Mouse (Mus musculus): Measurements from ENCODE around the gene Rhot1. TPM values are rescaled to one million over a fixed set of nuclear protein-coding genes. Genes with fewer than 3 reads are reported as not detected.
"Not testable (repeated sequence)": the region's sequence is repeated elsewhere in the genome, so short reads cannot be mapped to it uniquely, and the experiment has no call there.

Gene Rhot1
- total and polyA plus RNA-seq, 2 experiments from 2014 or later: 50.0 to 57.4 TPM

- no peaks in the 10 kb centered on the region for H3K9me3 ChIP-seq (ENCODE audit: low read length)
- no peak overlapping the region for H3K4me3 ChIP-seq (ENCODE audit: low read length)
- H3K4me2 ChIP-seq (ENCODE audit: low read depth, low read length): no peak overlapping the region
- H3K9ac ChIP-seq (replicated peaks; ENCODE audit: low read length): no peak overlapping the region
- no peaks in the 10 kb centered on the region for H3K27me3 ChIP-seq (ENCODE audit: insufficient read depth, low read length)
- no peak for DNase-seq (ENCODE audit: low spot score)
- WGBS: 47% methylated on average over 5 of the region's 5 CpGs
- 0 out of 2 replicates have a peak, but pooled peaks cover under 1% of the 10 kb centered on the region for H3K4me1 ChIP-seq (ENCODE audit: insufficient read depth, low read length)
- no peak for ATAC-seq
- no peak overlapping the region for H3K27ac ChIP-seq
- no peak for TF ChIP-seq CTCF (IDR thresholded peaks at IDR 0.05; ENCODE audit: low read depth)
- no peaks in the 10 kb centered on the region for H3K36me3 ChIP-seq (ENCODE audit: insufficient read depth, low read length)
Observed at GRCm38 (mm10) chr11:80204941-80205340, 3.9 kb upstream of the Rhot1 start.

GRCm38 (mm10) chr11:80208465-80208859, 357 bp upstream of the Rhot1 start:
- no peak for TF ChIP-seq CTCF (IDR thresholded peaks at IDR 0.05; ENCODE audit: low read depth)
- DNase-seq (ENCODE audit: low spot score) (no peak), ATAC-seq (peak; percentile 46)
- no peaks in the 10 kb centered on the region for H3K36me3 ChIP-seq (ENCODE audit: insufficient read depth, low read length)
- WGBS: 38% methylated on average over 7 of the region's 7 CpGs
- H3K4me1 ChIP-seq (ENCODE audit: insufficient read depth, low read length): peaks cover 4% of the 10 kb centered on the region; the same call in 1 of the 2 replicates
- H3K9me3 ChIP-seq (ENCODE audit: low read length): no peaks in the 10 kb centered on the region
- no peaks in the 10 kb centered on the region for H3K27me3 ChIP-seq (ENCODE audit: insufficient read depth, low read length)
- no peak overlapping the region for H3K9ac ChIP-seq (replicated peaks; ENCODE audit: low read length)
- no peak overlapping the region for H3K4me3 ChIP-seq (ENCODE audit: low read length)
- H3K27ac ChIP-seq: no peak overlapping the region
- 0 out of 2 replicates have a peak overlapping the region, but pooled peaks have one; percentile 0 for H3K4me2 ChIP-seq (ENCODE audit: low read depth, low read length)

GRCm38 (mm10) chr11:80210321-80210720, 1.5 kb downstream of the Rhot1 start:
- Histone ChIP-seq H3K4me3 (ENCODE audit: low read length) (peak overlapping the region; percentile 67), H3K27me3 (ENCODE audit: insufficient read depth, low read length) (no peaks in the 10 kb centered on the region), H3K9me3 (ENCODE audit: low read length) (no peaks in the 10 kb centered on the region), H3K4me2 (ENCODE audit: low read depth, low read length) (peak overlapping the region; percentile 60), H3K27ac (no peak overlapping the region), H3K36me3 (ENCODE audit: insufficient read depth, low read length) (no peaks in the 10 kb centered on the region), H3K4me1 (ENCODE audit: insufficient read depth, low read length) (peaks cover 4% of the 10 kb centered on the region; the same call in 1 of the 2 replicates), H3K9ac (replicated peaks; ENCODE audit: low read length) (peak overlapping the region; percentile 84; the same call in 1 of the 2 replicates)
- WGBS: 56% methylated on average over 6 of the region's 6 CpGs
- TF ChIP-seq CTCF (IDR thresholded peaks at IDR 0.05; ENCODE audit: low read depth): no peak
- ATAC-seq: no peak
- DNase-seq (ENCODE audit: low spot score): no peak

GRCm38 (mm10) chr11:80212282-80212681, 3.5 kb downstream of the Rhot1 start:
- Histone ChIP-seq H3K4me3 (ENCODE audit: low read length) (no peak overlapping the region), H3K27ac (no peak overlapping the region), H3K4me1 (ENCODE audit: insufficient read depth, low read length) (peaks cover 4% of the 10 kb centered on the region; the same call in 1 of the 2 replicates), H3K27me3 (ENCODE audit: insufficient read depth, low read length) (no peaks in the 10 kb centered on the region), H3K9me3 (ENCODE audit: low read length) (no peaks in the 10 kb centered on the region), H3K4me2 (ENCODE audit: low read depth, low read length) (no peak overlapping the region), H3K9ac (replicated peaks; ENCODE audit: low read length) (no peak overlapping the region), H3K36me3 (ENCODE audit: insufficient read depth, low read length) (no peaks in the 10 kb centered on the region)
- DNase-seq (ENCODE audit: low spot score) (no peak), ATAC-seq (no peak)
- no peak for TF ChIP-seq CTCF (IDR thresholded peaks at IDR 0.05; ENCODE audit: low read depth)
- WGBS: 95% methylated on average over 2 of the region's 2 CpGs

GRCm38 (mm10) chr11:80215291-80215690, 6.5 kb downstream of the Rhot1 start:
- Histone ChIP-seq H3K9ac (replicated peaks; ENCODE audit: low read length) (no peak overlapping the region), H3K27ac (no peak overlapping the region), H3K4me3 (ENCODE audit: low read length) (no peak overlapping the region), H3K4me2 (ENCODE audit: low read depth, low read length) (no peak overlapping the region), H3K9me3 (ENCODE audit: low read length) (no peaks in the 10 kb centered on the region), H3K36me3 (ENCODE audit: insufficient read depth, low read length) (no peaks in the 10 kb centered on the region), H3K27me3 (ENCODE audit: insufficient read depth, low read length) (no peaks in the 10 kb centered on the region), H3K4me1 (ENCODE audit: insufficient read depth, low read length) (no peaks in the 10 kb centered on the region)
- ATAC-seq (no peak), DNase-seq (ENCODE audit: low spot score) (no peak)
- TF ChIP-seq CTCF (IDR thresholded peaks at IDR 0.05; ENCODE audit: low read depth): no peak
- WGBS: 90% methylated on average over 3 of the region's 3 CpGs

- Histone ChIP-seq H3K4me1 (ENCODE audit: insufficient read depth, low read length) (no peaks in the 10 kb centered on the region), H3K27ac (no peak overlapping the region), H3K27me3 (ENCODE audit: insufficient read depth, low read length) (no peaks in the 10 kb centered on the region), H3K4me3 (ENCODE audit: low read length) (no peak overlapping the region), H3K9ac (replicated peaks; ENCODE audit: low read length) (no peak overlapping the region), H3K4me2 (ENCODE audit: low read depth, low read length) (no peak overlapping the region), H3K36me3 (ENCODE audit: insufficient read depth, low read length) (peaks cover under 1% of the 10 kb centered on the region; the same call in 1 of the 2 replicates), H3K9me3 (ENCODE audit: low read length) (no peaks in the 10 kb centered on the region)
- 85% methylated on average over 11 of the region's 11 CpGs for WGBS
- ATAC-seq (no peak), DNase-seq (ENCODE audit: low spot score) (no peak)
- no peak for TF ChIP-seq CTCF (IDR thresholded peaks at IDR 0.05; ENCODE audit: low read depth)
Observed at GRCm38 (mm10) chr11:80218657-80219293, 10.0 kb downstream of the Rhot1 start.

GRCm38 (mm10) chr11:80230066-80230465, 21.2 kb downstream of the Rhot1 start:
- WGBS: 91% methylated on average over 5 of the region's 5 CpGs
- ATAC-seq; H3K9ac ChIP-seq (replicated peaks; ENCODE audit: low read length); H3K27ac ChIP-seq; H3K4me3 ChIP-seq (ENCODE audit: low read length); H3K9me3 ChIP-seq (ENCODE audit: low read length); H3K27me3 ChIP-seq (ENCODE audit: insufficient read depth, low read length); H3K4me1 ChIP-seq (ENCODE audit: insufficient read depth, low read length); DNase-seq (ENCODE audit: low spot score); H3K4me2 ChIP-seq (ENCODE audit: low read depth, low read length): not testable (repeated sequence)
- H3K36me3 ChIP-seq (ENCODE audit: insufficient read depth, low read length): peaks cover 44% of the 10 kb centered on the region; the same call in 1 of the 2 replicates

Data from hindbrain, postnatal 0 days (tissue).